In the genomic region with DNA sequence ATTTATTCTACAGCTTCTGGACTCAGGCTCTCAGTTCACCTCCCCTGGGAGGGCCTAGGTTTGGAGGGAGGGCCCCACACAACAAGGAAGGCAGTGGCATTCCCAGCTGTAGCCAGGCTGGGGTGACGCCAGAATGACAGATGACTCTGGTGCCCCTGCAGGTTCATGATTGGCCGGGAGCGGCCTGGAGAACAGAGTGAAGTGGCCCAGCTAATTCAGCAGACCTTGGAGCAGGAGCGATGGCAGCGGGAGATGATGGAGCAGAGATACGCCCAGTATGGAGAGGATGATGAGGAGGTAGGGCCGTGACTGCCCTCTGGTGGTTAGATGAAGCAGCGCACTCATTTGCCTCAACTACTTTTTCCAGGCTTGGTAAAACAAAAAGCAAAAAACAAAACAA, we compare ENCODE assay signal across 9 mouse cellular contexts. TPM values are rescaled to one million over a fixed set of nuclear protein-coding genes. Genes with fewer than 3 reads are reported as not detected.
A peak's percentile ranks its signal among the peaks of the same experiment; 100 is the strongest.
DNase-seq lines count a peak whose midpoint lies in the region; ATAC-seq lines count a peak whose summit lies in the region.
"Had no signal": no experiment of that assay in that cellular context is flagged by ENCODE, and none has a peak within 500 bp of the region (broad histone marks: within the 10 kb centered on the region; RNA-seq: fewer than 3 reads in every experiment).

No protein-coding gene starts in this region.

- peak; percentile 69 for DNase-seq in B cell, adult 2 months
- peak; percentile 89 for DNase-seq in embryo, embryonic 10 days (ENCODE audit: low spot score)
- DNase-seq in kidney, adult 11 months, result peak; percentile 70
- DNase-seq in liver, embryonic 13.5 days, result peak; percentile 70
- peak; percentile 81 for DNase-seq in naive thymus-derived CD4-positive, alpha-beta T cell, adult 2 months (ENCODE audit: low read depth)
- peak; percentile 73 for DNase-seq in thymus, postnatal 0 days (ENCODE audit: low spot score)

- no peaks in the 10 kb centered on the region for H3K27me3 ChIP-seq in liver, embryonic 13.5 days

- peak overlapping the region; percentile 91 for H3K27ac ChIP-seq in liver, embryonic 13.5 days

- peaks cover 99% of the 10 kb centered on the region for H3K4me1 ChIP-seq in liver, embryonic 13.5 days (replicated peaks)

- WGBS in liver, embryonic 13.5 days (ENCODE audit: insufficient replicate concordance), result 4% methylated on average over 8 of the region's 8 CpGs

- H3K9me3 ChIP-seq in liver, embryonic 13.5 days (replicated peaks), result no peaks in the 10 kb centered on the region

- H3K9ac ChIP-seq in liver, embryonic 13.5 days, result peak overlapping the region; percentile 98

- H3K4me3 ChIP-seq in liver, embryonic 13.5 days (replicated peaks), result peak overlapping the region; percentile 22

- peak overlapping the region; percentile 97 for H3K4me2 ChIP-seq in liver, embryonic 13.5 days

- peaks cover 90% of the 10 kb centered on the region for H3K36me3 ChIP-seq in liver, embryonic 13.5 days

- ATAC-seq in activated CD4-positive, CD25-positive, alpha-beta regulatory T cell, adult 4 months, result peak; percentile 30
- peak; percentile 64 for ATAC-seq in granulocyte monocyte progenitor cell, adult 5-6 weeks (replicated peaks; ENCODE audit: poor library complexity, severe bottlenecking)
- 0 out of 2 replicates have a peak, but pooled peaks have one; percentile 21 for ATAC-seq in liver, embryonic 13.5 days (ENCODE audit: low read depth)

RNA-seq across cellular contexts. Expression of a gene that starts 8.6 kb away (rescaled TPM):
- polyA plus RNA-seq in activated CD4-positive, CD25-positive, alpha-beta regulatory T cell, adult 4 months (2017; shearing (Covaris generic)), result under 1 TPM in 1 of 2 experiments, not detected in 1; 0.32 TPM
- 0.34 and 0.49 TPM in 2 replicates for total RNA-seq in granulocyte monocyte progenitor cell, adult 5-6 weeks (2014; fragmentation: Nextera tagmentation)
- total RNA-seq in granulocyte monocyte progenitor cell, adult 5-6 weeks (2017), result 0.05 and 0.65 TPM in 2 replicates
- 35.4 and 36.3 TPM in 2 replicates for polyA plus RNA-seq in liver, embryonic 13.5 days (2015; fragmentation: Nextera tagmentation; extraction: Ambion mirVana)
- polyA plus RNA-seq in thymus, postnatal 0 days (2015; fragmentation: Nextera tagmentation; extraction: Ambion mirVana), result 6.7 and 7.0 TPM in 2 replicates

RNA-seq across cellular contexts. Expression of a gene that starts 10.2 kb away (rescaled TPM):
- 10 to 100 TPM; 23.1 to 24.0 TPM for polyA plus RNA-seq in activated CD4-positive, CD25-positive, alpha-beta regulatory T cell, adult 4 months (2017; shearing (Covaris generic))
- 50.3 and 61.7 TPM in 2 replicates for total RNA-seq in granulocyte monocyte progenitor cell, adult 5-6 weeks (2014; fragmentation: Nextera tagmentation)
- total RNA-seq in granulocyte monocyte progenitor cell, adult 5-6 weeks (2017), result 67.7 and 71.9 TPM in 2 replicates
- 10.0 and 10.6 TPM in 2 replicates for polyA plus RNA-seq in liver, embryonic 13.5 days (2015; fragmentation: Nextera tagmentation; extraction: Ambion mirVana)
- 21.5 and 27.9 TPM in 2 replicates for polyA plus RNA-seq in thymus, postnatal 0 days (2015; fragmentation: Nextera tagmentation; extraction: Ambion mirVana)

RNA-seq across cellular contexts. Expression of a gene that starts 24.9 kb away (rescaled TPM):
- polyA plus RNA-seq in activated CD4-positive, CD25-positive, alpha-beta regulatory T cell, adult 4 months (2017; shearing (Covaris generic)), result under 1 TPM in 1 of 2 experiments, not detected in 1; 0.46 TPM
- total RNA-seq in granulocyte monocyte progenitor cell, adult 5-6 weeks (2014; fragmentation: Nextera tagmentation), result not detected in 2 replicates
- not detected in 2 replicates for total RNA-seq in granulocyte monocyte progenitor cell, adult 5-6 weeks (2017)
- polyA plus RNA-seq in liver, embryonic 13.5 days (2015; fragmentation: Nextera tagmentation; extraction: Ambion mirVana), result 0.21 and 0.28 TPM in 2 replicates
- 0.22 and 0.30 TPM in 2 replicates for polyA plus RNA-seq in thymus, postnatal 0 days (2015; fragmentation: Nextera tagmentation; extraction: Ambion mirVana)

RNA-seq across cellular contexts. Expression of a gene that starts 33.7 kb away (rescaled TPM):
- polyA plus RNA-seq in activated CD4-positive, CD25-positive, alpha-beta regulatory T cell, adult 4 months (2017; shearing (Covaris generic)), result not detected
- not detected in 2 replicates for total RNA-seq in granulocyte monocyte progenitor cell, adult 5-6 weeks (2014; fragmentation: Nextera tagmentation)
- total RNA-seq in granulocyte monocyte progenitor cell, adult 5-6 weeks (2017), result not detected in 2 replicates
- polyA plus RNA-seq in liver, embryonic 13.5 days (2015; fragmentation: Nextera tagmentation; extraction: Ambion mirVana), result not detected in 2 replicates
- not detected in 2 replicates for polyA plus RNA-seq in thymus, postnatal 0 days (2015; fragmentation: Nextera tagmentation; extraction: Ambion mirVana)
- polyA plus RNA-seq: frontal cortex, adult 2 months had no signal

RNA-seq across cellular contexts. Expression of a gene that starts 40.1 kb away (rescaled TPM):
- polyA plus RNA-seq in activated CD4-positive, CD25-positive, alpha-beta regulatory T cell, adult 4 months (2017; shearing (Covaris generic)), result 1 to 10 TPM; 2.9 to 5.6 TPM
- 8.5 and 9.8 TPM in 2 replicates for total RNA-seq in granulocyte monocyte progenitor cell, adult 5-6 weeks (2014; fragmentation: Nextera tagmentation)
- total RNA-seq in granulocyte monocyte progenitor cell, adult 5-6 weeks (2017), result 0.60 and 1.8 TPM in 2 replicates
- 5.8 and 8.6 TPM in 2 replicates for polyA plus RNA-seq in liver, embryonic 13.5 days (2015; fragmentation: Nextera tagmentation; extraction: Ambion mirVana)
- 13.0 and 13.9 TPM in 2 replicates for polyA plus RNA-seq in thymus, postnatal 0 days (2015; fragmentation: Nextera tagmentation; extraction: Ambion mirVana)

Comparison
In these comparisons a context has a peak if more than half of its experiments do, and no peak if none do; other contexts are left out.
1. Peak in every context shown above with its lines: DNase-seq, ATAC-seq, H3K4me3 ChIP-seq and H3K27ac ChIP-seq.